Mouse (Mus musculus): ENCODE measurements around the gene Atp8a2. TPM values are rescaled to one million over a fixed set of nuclear protein-coding genes. Genes with fewer than 3 reads are reported as not detected.

Atp8a2 gene
- total and polyA plus RNA-seq, 3 experiments = 0.11 TPM; not detected in 2

GRCm38 (mm10) chr14:60188201-60188825 is 8.7 kb downstream of the Atp8a2 start:
- no peaks in the 10 kb centered on the region for H3K4me1 ChIP-seq (ENCODE audit: insufficient read depth, low read depth, low read length)
- no peak for ATAC-seq (ENCODE audit: extremely low read depth, insufficient number of reproducible peaks, low FRiP score, poor library complexity, severe bottlenecking)
- H3K9me3 ChIP-seq (replicated peaks) = 0 out of 2 replicates have a peak, but pooled peaks cover 3% of the 10 kb centered on the region
- H3K27me3 ChIP-seq (ENCODE audit: insufficient read depth, low read length) = no peaks in the 10 kb centered on the region
- no peaks in the 10 kb centered on the region for H3K36me3 ChIP-seq (replicated peaks)
- no peak for DNase-seq (ENCODE audit: low spot score)
- H3K4me3 ChIP-seq (ENCODE audit: low read depth, low read length) = no peak overlapping the region
- TF ChIP-seq POLR2AphosphoS5 (IDR thresholded peaks at IDR 0.05; ENCODE audit: insufficient replicate concordance, low read depth, low read length) = no peak
- no peak for TF ChIP-seq TAL1 (conservative IDR thresholded peaks at IDR 0.05; ENCODE audit: low read depth, low read length)
- TF ChIP-seq CTCF (IDR thresholded peaks at IDR 0.05; ENCODE audit: low read depth, low read length) = no peak
- TF ChIP-seq GATA1 (IDR thresholded peaks at IDR 0.05; ENCODE audit: borderline replicate concordance, low read length) = no peak
- no peak for TF ChIP-seq GATA2 (IDR thresholded peaks at IDR 0.05; ENCODE audit: borderline replicate concordance, low read depth, low read length)

GRCm38 (mm10) chr14:60181306-60181705 is 15.7 kb downstream of the Atp8a2 start:
- TF ChIP-seq GATA2 (IDR thresholded peaks at IDR 0.05; ENCODE audit: borderline replicate concordance, low read depth, low read length) (no peak), TAL1 (conservative IDR thresholded peaks at IDR 0.05; ENCODE audit: low read depth, low read length) (no peak), GATA1 (IDR thresholded peaks at IDR 0.05; ENCODE audit: borderline replicate concordance, low read length) (no peak), CTCF (IDR thresholded peaks at IDR 0.05; ENCODE audit: low read depth, low read length) (no peak), POLR2AphosphoS5 (IDR thresholded peaks at IDR 0.05; ENCODE audit: insufficient replicate concordance, low read depth, low read length) (no peak)

GRCm38 (mm10) chr14:60178571-60178955 is 18.4 kb downstream of the Atp8a2 start:
- no peak for DNase-seq (ENCODE audit: low spot score)
- no peak overlapping the region for H3K4me3 ChIP-seq (ENCODE audit: low read depth, low read length)
- H3K36me3 ChIP-seq (replicated peaks) = no peaks in the 10 kb centered on the region
- H3K9me3 ChIP-seq (replicated peaks) = peaks cover 2% of the 10 kb centered on the region; the same call in 1 of the 2 replicates
- no peak for ATAC-seq (ENCODE audit: extremely low read depth, insufficient number of reproducible peaks, low FRiP score, poor library complexity, severe bottlenecking)
- no peaks in the 10 kb centered on the region; the same call in 1 of the 2 replicates for H3K27me3 ChIP-seq (ENCODE audit: insufficient read depth, low read length)
- no peak for TF ChIP-seq POLR2AphosphoS5 (IDR thresholded peaks at IDR 0.05; ENCODE audit: insufficient replicate concordance, low read depth, low read length)
- no peak for TF ChIP-seq TAL1 (conservative IDR thresholded peaks at IDR 0.05; ENCODE audit: low read depth, low read length)
- no peak for TF ChIP-seq GATA1 (IDR thresholded peaks at IDR 0.05; ENCODE audit: borderline replicate concordance, low read length)
- no peaks in the 10 kb centered on the region for H3K4me1 ChIP-seq (ENCODE audit: insufficient read depth, low read depth, low read length)

More at GRCm38 (mm10) chr14:60181306-60181705, 15.7 kb downstream of the Atp8a2 start:
- no peaks in the 10 kb centered on the region for H3K36me3 ChIP-seq (replicated peaks)
- peaks cover 2% of the 10 kb centered on the region; the same call in 1 of the 2 replicates for H3K9me3 ChIP-seq (replicated peaks)
- DNase-seq (ENCODE audit: low spot score) (no peak), ATAC-seq (ENCODE audit: extremely low read depth, insufficient number of reproducible peaks, low FRiP score, poor library complexity, severe bottlenecking) (no peak)
- H3K4me1 ChIP-seq (ENCODE audit: insufficient read depth, low read depth, low read length) = no peaks in the 10 kb centered on the region
- H3K27me3 ChIP-seq (ENCODE audit: insufficient read depth, low read length) = no peaks in the 10 kb centered on the region
- H3K4me3 ChIP-seq (ENCODE audit: low read depth, low read length) = no peak overlapping the region

- H3K9me3 ChIP-seq (replicated peaks) = peaks cover 2% of the 10 kb centered on the region; the same call in 1 of the 2 replicates
- DNase-seq (ENCODE audit: low spot score) (no peak), ATAC-seq (ENCODE audit: extremely low read depth, insufficient number of reproducible peaks, low FRiP score, poor library complexity, severe bottlenecking) (no peak)
- no peak for TF ChIP-seq GATA1 (IDR thresholded peaks at IDR 0.05; ENCODE audit: borderline replicate concordance, low read length)
- no peak for TF ChIP-seq TAL1 (conservative IDR thresholded peaks at IDR 0.05; ENCODE audit: low read depth, low read length)
- TF ChIP-seq CTCF (IDR thresholded peaks at IDR 0.05; ENCODE audit: low read depth, low read length) = no peak
- TF ChIP-seq GATA2 (IDR thresholded peaks at IDR 0.05; ENCODE audit: borderline replicate concordance, low read depth, low read length) = no peak
- TF ChIP-seq POLR2AphosphoS5 (IDR thresholded peaks at IDR 0.05; ENCODE audit: insufficient replicate concordance, low read depth, low read length) = no peak
- H3K4me3 ChIP-seq (ENCODE audit: low read depth, low read length) = no peak overlapping the region
- H3K4me1 ChIP-seq (ENCODE audit: insufficient read depth, low read depth, low read length) = no peaks in the 10 kb centered on the region
- H3K27me3 ChIP-seq (ENCODE audit: insufficient read depth, low read length) = no peaks in the 10 kb centered on the region; the same call in 1 of the 2 replicates
- no peaks in the 10 kb centered on the region for H3K36me3 ChIP-seq (replicated peaks)
Measured at GRCm38 (mm10) chr14:60177614-60178570, 19.1 kb downstream of the Atp8a2 start.

- Histone ChIP-seq H3K4me1 (ENCODE audit: insufficient read depth, low read depth, low read length) (no peaks in the 10 kb centered on the region), H3K4me3 (ENCODE audit: low read depth, low read length) (no peak overlapping the region), H3K27me3 (ENCODE audit: insufficient read depth, low read length) (no peaks in the 10 kb centered on the region; the same call in 1 of the 2 replicates), H3K36me3 (replicated peaks) (no peaks in the 10 kb centered on the region), H3K9me3 (replicated peaks) (peaks cover 2% of the 10 kb centered on the region; the same call in 1 of the 2 replicates)
- no peak for DNase-seq (ENCODE audit: low spot score)
- no peak for TF ChIP-seq GATA1 (IDR thresholded peaks at IDR 0.05; ENCODE audit: borderline replicate concordance, low read length)
- TF ChIP-seq GATA2 (IDR thresholded peaks at IDR 0.05; ENCODE audit: borderline replicate concordance, low read depth, low read length) = no peak
- no peak for ATAC-seq (ENCODE audit: extremely low read depth, insufficient number of reproducible peaks, low FRiP score, poor library complexity, severe bottlenecking)
Measured at GRCm38 (mm10) chr14:60176891-60177613, 19.9 kb downstream of the Atp8a2 start.
